Mouse (Mus musculus) olfactory bulb, adult 2 months (tissue): ENCODE results near the gene Rtl1.

Source experiments
- CTCF ChIP-seq: fragments of 200-500 bp; IDR thresholded peaks from 2 replicates; pipeline ENCODE4 v1.5.1; 2012; ENCODE audit warnings: low read depth, mild to moderate bottlenecking, low read length, moderate library complexity; ENCODE audit not compliant: insufficient read depth
- POLR2A ChIP-seq: fragments of 200-500 bp; IDR thresholded peaks from 2 replicates; pipeline ENCODE4 v1.6.1; 2012; ENCODE audit warnings: mild to moderate bottlenecking, low read depth, low read length, moderate library complexity; ENCODE audit not compliant: insufficient read depth

DNA sequence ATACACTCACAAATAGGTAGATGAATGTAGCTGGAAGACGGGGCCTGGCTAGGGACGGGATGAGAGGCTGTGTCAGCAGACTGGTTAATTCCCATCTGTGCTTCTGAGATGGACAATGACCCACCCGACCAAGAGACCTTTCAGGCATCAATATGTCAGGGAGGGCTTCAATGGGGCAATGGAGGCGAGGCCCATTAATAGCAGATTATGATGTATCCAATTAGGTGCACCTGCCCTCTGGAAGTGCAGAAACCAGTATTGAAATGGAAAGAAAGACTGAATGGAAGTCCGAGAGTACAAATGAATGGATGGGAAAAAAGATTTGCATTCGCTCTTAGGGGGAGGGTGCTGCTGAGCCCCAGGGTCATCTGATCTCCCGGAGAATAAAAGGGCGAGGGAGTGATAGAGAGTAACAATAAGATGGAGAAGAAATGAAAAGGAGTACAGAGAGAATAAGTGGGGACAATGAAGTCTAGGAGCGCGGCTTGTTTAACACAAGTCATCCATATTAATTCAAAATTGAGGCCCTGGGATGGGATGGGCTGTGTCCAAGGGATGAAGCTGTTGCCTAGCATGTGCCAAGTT is 39.9 kb downstream of the Rtl1 start:
- TF ChIP-seq CTCF (no peak), POLR2A (no peak)
